Mouse (Mus musculus): ENCODE results near the gene Lcat. TPM values are rescaled to one million over a fixed set of nuclear protein-coding genes. Genes with fewer than 3 reads are reported as not detected.

Gene Lcat
- total and polyA plus RNA-seq, 3 experiments, result 1.1 to 2.5 TPM; not detected in 1

DNA sequence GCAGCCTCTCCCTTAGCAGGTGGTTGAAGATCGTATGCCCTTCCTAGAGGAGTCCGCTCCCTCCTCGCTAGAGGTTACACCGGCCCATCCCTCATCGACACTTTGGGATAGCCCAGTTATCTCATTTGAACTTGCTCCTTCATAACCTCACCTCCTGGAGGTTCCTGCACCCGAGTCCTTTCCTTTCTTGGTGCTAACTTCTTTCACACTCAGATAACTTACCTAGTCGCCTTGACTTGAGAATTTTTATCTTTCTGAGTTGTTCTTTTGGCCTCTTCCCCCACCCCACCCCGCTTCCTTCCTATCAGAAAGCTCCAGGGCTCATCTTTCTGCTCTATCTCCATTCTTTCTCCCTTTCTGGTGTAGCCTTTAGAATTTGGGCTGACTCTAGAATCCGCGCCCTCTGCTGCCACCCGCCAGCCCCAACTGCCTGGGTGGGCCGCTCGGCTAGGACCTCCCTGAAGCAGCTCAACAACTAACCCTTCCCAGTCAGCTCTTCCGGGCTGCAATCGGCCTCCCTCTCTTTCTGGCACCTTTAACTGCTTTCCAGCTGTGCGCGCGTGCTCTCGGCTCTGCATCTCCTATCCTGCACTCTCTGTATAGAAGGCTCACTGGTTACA is 23.6 kb upstream of the Lcat start (continued):
- TF ChIP-seq MXI1 (IDR thresholded peaks at IDR 0.05; ENCODE audit: low read depth, low read length) (peak; percentile 38; the same call in 1 of the 2 replicates), TAL1 (IDR thresholded peaks at IDR 0.05; ENCODE audit: low read length) (peak; percentile 41), USF1 (IDR thresholded peaks at IDR 0.05; ENCODE audit: low read depth, low read length) (no peak), RAD21 (IDR thresholded peaks at IDR 0.05; ENCODE audit: low read depth, low read length) (no peak)

DNA sequence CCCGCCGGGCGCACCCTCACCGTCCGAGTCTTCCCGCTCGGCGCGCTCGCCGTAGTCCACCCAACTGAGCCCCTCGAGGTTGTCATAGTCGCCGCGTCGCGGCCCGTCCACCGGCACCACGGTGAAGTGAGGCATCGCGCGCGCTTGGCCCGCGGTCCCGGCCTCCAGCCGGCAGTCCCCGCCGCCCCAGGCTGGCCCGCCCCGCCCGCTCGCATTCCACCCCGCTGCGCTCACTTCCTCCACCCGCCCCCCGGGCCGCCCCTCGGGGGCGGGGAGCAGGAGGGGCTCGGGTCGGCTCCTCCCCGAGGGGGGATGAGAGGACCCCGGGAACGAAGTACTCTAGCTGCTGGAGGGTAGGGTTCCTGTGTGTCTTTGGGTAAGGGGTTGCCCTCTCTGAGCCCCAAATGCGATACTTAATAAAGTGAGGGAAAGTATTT is 22.7 kb upstream of the Lcat start, which contains the start of gene Slc12a4:
TSS of gene Slc12a4 (minus strand) at position 193 of the 437 bp plus-strand sequence.
- Histone ChIP-seq H3K36me3 (ENCODE audit: control insufficient read depth in 1 of 2, insufficient read depth in 2 of 2, low read length in 2 of 2) (peaks cover 0 to 8% of the 10 kb centered on the region in 2 experiments; a peak in 2 of 4 replicates), H3K27me3 (ENCODE audit: control insufficient read depth in 1 of 2, insufficient read depth in 2 of 2, low read length in 2 of 2) (no peaks in the 10 kb centered on the region), H3K9me3 (replicated peaks; ENCODE audit: insufficient read depth, low read length) (no peaks in the 10 kb centered on the region), H3K9ac (ENCODE audit: control insufficient read depth, low read depth, low read length, poor library complexity, severe bottlenecking) (peak within 1 kb of the TSS; percentile 93), H3K27ac (ENCODE audit: control insufficient read depth, low read depth, low read length) (peak within 1 kb of the TSS; percentile 96), H3K4me3 (ENCODE audit: control insufficient read depth in 1 of 2, insufficient read depth in 1 of 2, low read depth in 2 of 2, low read length in 2 of 2) (peak within 1 kb of the TSS; percentile 90), H3K4me1 (ENCODE audit: control insufficient read depth in 1 of 2, insufficient read depth in 2 of 2, low read length in 2 of 2) (peaks cover 5 to 29% of the 10 kb centered on the region in 2 experiments; a peak in 3 of 4 replicates), H3K79me2 (ENCODE audit: control insufficient read depth, insufficient read depth, low read length, poor library complexity) (peaks cover 20% of the 10 kb centered on the region)
- DNase-seq (ENCODE audit: low read depth, low spot score), result peak; percentile 89
- TF ChIP-seq SMC3 (IDR thresholded peaks at IDR 0.05; ENCODE audit: low read depth, low read length), result no peak
- TF ChIP-seq GATA1 (IDR thresholded peaks at IDR 0.05; ENCODE audit: low read depth, low read length), result no peak
- peak; percentile 83 to 93 for TF ChIP-seq POLR2A (IDR thresholded peaks at IDR 0.05; ENCODE audit: control insufficient read depth in 1 of 2, insufficient read depth in 1 of 2, low read depth in 1 of 2, low read length in 2 of 2, poor library complexity in 1 of 2)
- TF ChIP-seq ZMIZ1 (IDR thresholded peaks at IDR 0.05; ENCODE audit: low read depth, low read length), result peak; percentile 47; the same call in 1 of the 2 replicates
- TF ChIP-seq USF2 (IDR thresholded peaks at IDR 0.05; ENCODE audit: borderline replicate concordance in 1 of 2, insufficient read depth in 1 of 2, low read depth in 1 of 2, low read length in 2 of 2), result no peak
- no peak for TF ChIP-seq CHD1 (IDR thresholded peaks at IDR 0.05; ENCODE audit: low read depth, low read length)
- no peak for TF ChIP-seq MAX (IDR thresholded peaks at IDR 0.05; ENCODE audit: low read length)
- TF ChIP-seq BHLHE40 (IDR thresholded peaks at IDR 0.05; ENCODE audit: borderline replicate concordance, low read depth, low read length), result no peak
- no peak for TF ChIP-seq EP300 (IDR thresholded peaks at IDR 0.05; ENCODE audit: low read depth in 1 of 2, low read length in 2 of 2)
- no peak for TF ChIP-seq ZKSCAN1 (IDR thresholded peaks at IDR 0.05; ENCODE audit: low read depth, low read length)
- no peak for TF ChIP-seq MAFK (IDR thresholded peaks at IDR 0.05; ENCODE audit: borderline replicate concordance, low read depth, low read length)
- TF ChIP-seq E2F4 (IDR thresholded peaks at IDR 0.05; ENCODE audit: borderline replicate concordance, low read depth, low read length), result no peak
- no peak; the same call in 1 of the 2 replicates for TF ChIP-seq SIN3A (IDR thresholded peaks at IDR 0.05; ENCODE audit: low read length)
- TF ChIP-seq POLR2AphosphoS2 (IDR thresholded peaks at IDR 0.05; ENCODE audit: low read length), result no peak
- no peak for TF ChIP-seq MYC (IDR thresholded peaks at IDR 0.05; ENCODE audit: low read depth, low read length)
- no peak for TF ChIP-seq MYB (IDR thresholded peaks at IDR 0.05; ENCODE audit: low read depth, low read length)
- TF ChIP-seq MAZ (IDR thresholded peaks at IDR 0.05; ENCODE audit: low read depth, low read length), result peak; percentile 82; the same call in 1 of the 2 replicates
- TF ChIP-seq TCF12 (IDR thresholded peaks at IDR 0.05; ENCODE audit: low read depth, low read length), result peak; percentile 27
- TF ChIP-seq NELFE (IDR thresholded peaks at IDR 0.05; ENCODE audit: low read depth, low read length), result peak; percentile 81; the same call in 1 of the 2 replicates
- TF ChIP-seq MXI1 (IDR thresholded peaks at IDR 0.05; ENCODE audit: low read depth, low read length), result no peak
- no peak for TF ChIP-seq CTCF (IDR thresholded peaks at IDR 0.05 in 2 of 3, conservative IDR thresholded peaks at IDR 0.05 in 1 of 3; ENCODE audit: control insufficient read depth in 1 of 3, insufficient read depth in 1 of 3, low read depth in 2 of 3, low read length in 3 of 3, poor library complexity in 1 of 3, severe bottlenecking in 1 of 3)
- no peak for TF ChIP-seq CHD2 (IDR thresholded peaks at IDR 0.05; ENCODE audit: low read length)
- no peak for TF ChIP-seq ZC3H11A (IDR thresholded peaks at IDR 0.05; ENCODE audit: low read depth, low read length)
- no peak for TF ChIP-seq JUND (IDR thresholded peaks at IDR 0.05; ENCODE audit: low read depth, low read length)
- 0 out of 2 replicates have a peak, but pooled peaks have one; percentile 10 for TF ChIP-seq ZNF384 (IDR thresholded peaks at IDR 0.05; ENCODE audit: low read depth, low read length)
- TF ChIP-seq USF1 (IDR thresholded peaks at IDR 0.05; ENCODE audit: low read depth, low read length), result 0 out of 2 replicates have a peak, but pooled peaks have one; percentile 4
- no peak for TF ChIP-seq NRF1 (IDR thresholded peaks at IDR 0.05; ENCODE audit: insufficient read depth, low read depth, low read length, poor library complexity, severe bottlenecking)
- TF ChIP-seq MEF2A (IDR thresholded peaks at IDR 0.05; ENCODE audit: extremely low read depth, insufficient replicate concordance, low read depth, low read length, poor library complexity, severe bottlenecking), result no peak
- TF ChIP-seq ETS1 (IDR thresholded peaks at IDR 0.05; ENCODE audit: low read depth, low read length), result peak; percentile 16; the same call in 1 of the 2 replicates
- no peak for TF ChIP-seq GABPA (IDR thresholded peaks at IDR 0.05; ENCODE audit: low read depth, low read length)
- TF ChIP-seq RAD21 (IDR thresholded peaks at IDR 0.05; ENCODE audit: low read depth, low read length), result no peak
- TF ChIP-seq ELF1 (IDR thresholded peaks at IDR 0.05; ENCODE audit: low read depth, low read length), result peak; percentile 65
- TF ChIP-seq POLR2AphosphoS5 (IDR thresholded peaks at IDR 0.05; ENCODE audit: borderline replicate concordance, low read depth, low read length), result no peak
